Mouse (Mus musculus): ENCODE data around the gene Ctsw.

Gene Ctsw

DNA sequence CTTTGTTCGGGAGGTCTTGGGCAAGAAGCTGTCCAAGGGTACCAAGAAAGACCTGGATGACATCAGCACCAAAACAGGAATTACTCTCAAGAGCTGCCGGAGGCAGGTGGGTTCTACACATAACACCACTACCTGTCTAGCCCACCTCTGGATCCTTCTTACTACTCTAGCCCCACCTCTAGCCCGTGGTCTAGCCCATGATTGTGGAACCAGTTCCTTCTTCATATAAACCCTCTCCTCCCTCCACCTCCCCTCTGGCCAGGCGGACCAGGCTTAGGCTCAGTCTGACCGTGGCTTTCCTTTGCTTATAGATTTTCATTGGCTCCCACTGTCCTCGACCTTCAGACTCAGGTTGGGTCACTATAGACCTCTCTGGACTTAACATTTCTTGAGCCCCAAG, 6.9 kb downstream of the Ctsw start:
- DNase-seq = no peak

DNA sequence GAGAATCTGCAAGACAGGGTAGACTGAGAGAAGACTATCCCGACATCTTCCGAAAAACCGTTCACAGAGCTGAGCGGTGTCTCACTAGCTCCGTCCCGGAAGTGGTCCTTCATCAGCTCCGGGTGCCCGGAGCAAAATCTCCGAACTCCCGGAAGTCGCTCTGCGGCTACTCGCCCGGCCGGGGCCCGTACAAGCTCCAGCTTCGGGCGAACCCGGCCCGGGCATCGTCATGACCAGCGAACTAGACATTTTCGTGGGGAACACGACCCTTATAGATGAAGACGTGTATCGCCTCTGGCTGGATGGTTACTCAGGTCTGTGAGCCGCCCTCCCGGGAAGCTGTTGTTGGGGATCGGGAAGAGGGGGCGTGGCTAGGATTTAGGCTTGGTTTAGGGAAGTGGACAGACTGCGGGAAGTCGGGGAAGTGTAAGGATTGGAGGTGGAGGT, 7.8 kb downstream of the Ctsw start, which contains the start of gene Fibp:
Gene Fibp, plus strand, starts transcription at position 151 of the 447 bp plus-strand sequence.
- DNase-seq = peak; percentile 86

DNA sequence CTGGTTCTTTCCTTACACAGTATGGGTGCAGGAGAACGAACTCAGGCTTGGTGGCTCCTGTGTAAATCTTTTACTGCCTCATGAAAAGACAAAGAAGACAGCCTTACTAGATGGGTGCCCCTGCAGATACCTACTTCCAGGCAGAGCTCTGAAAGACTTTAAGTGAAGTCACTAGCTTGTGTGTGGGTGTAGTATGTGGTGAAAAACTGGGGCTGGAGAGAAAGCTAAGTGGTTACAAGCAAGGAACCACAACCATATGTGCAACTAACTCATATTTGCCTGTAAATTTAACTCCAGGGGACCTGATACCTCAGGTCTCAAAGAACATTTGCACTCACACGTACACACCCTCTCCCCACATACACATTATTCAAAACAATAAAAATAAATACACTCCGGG, 8.4 kb downstream of the Ctsw start:
- no peak for DNase-seq

DNA sequence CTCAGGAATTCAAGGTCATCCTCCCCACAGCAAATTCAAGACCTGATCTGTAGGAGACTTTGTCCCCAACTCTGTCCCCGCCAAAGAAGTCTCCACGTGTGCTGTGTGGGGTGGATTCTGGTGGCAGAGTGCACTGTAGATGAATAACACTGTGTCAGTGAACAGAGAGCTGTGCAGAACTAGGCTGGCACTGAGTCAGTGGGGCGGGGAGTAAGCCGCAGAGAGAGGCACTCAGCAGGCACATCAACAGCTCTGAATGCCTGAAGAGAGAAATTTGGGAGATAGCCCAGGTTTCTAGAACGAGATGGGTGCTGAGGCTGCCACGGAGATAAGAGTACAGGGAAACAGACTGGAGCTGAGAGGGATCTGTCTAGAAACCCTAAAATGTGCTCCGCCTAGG, 9.3 kb downstream of the Ctsw start:
- peak; percentile 60 for DNase-seq

DNA sequence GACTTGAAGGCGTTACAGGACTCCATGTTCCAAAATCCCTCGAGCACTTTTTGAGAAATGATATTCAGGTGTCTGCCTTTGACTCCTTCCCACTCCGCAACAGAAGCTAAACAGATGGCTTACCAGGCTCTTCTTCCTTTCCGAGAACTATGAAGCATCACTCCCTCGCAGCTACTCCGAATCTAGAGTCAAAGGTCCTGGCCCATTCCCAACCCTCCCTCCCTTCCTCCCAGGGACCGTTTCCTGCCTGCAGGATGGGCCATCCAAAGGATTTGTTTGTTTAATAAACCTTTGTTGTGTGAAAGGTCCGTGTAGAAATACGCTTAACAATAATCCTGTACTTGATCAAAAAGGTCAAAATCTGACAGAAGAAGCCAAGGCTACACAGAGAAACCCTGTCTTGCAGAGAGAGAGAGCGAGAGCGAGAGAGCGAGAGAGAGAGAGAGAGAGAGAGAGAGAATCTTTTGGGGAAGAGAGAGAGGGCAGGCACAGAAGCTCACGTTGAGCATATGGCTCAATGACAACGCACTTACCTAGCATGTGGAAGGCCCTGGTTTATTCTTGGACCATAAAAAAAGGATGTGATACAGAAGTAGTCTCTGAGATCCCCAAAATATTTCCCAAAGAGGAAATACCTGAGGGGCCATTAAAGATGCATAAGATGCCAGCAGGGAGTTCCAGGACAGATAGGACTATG, 10.4 kb downstream of the Ctsw start, which contains the start of gene Ccdc85b:
Gene Ccdc85b, minus strand, starts transcription at position 149 of the 697 bp plus-strand sequence.
- peak; percentile 57 for DNase-seq

DNA sequence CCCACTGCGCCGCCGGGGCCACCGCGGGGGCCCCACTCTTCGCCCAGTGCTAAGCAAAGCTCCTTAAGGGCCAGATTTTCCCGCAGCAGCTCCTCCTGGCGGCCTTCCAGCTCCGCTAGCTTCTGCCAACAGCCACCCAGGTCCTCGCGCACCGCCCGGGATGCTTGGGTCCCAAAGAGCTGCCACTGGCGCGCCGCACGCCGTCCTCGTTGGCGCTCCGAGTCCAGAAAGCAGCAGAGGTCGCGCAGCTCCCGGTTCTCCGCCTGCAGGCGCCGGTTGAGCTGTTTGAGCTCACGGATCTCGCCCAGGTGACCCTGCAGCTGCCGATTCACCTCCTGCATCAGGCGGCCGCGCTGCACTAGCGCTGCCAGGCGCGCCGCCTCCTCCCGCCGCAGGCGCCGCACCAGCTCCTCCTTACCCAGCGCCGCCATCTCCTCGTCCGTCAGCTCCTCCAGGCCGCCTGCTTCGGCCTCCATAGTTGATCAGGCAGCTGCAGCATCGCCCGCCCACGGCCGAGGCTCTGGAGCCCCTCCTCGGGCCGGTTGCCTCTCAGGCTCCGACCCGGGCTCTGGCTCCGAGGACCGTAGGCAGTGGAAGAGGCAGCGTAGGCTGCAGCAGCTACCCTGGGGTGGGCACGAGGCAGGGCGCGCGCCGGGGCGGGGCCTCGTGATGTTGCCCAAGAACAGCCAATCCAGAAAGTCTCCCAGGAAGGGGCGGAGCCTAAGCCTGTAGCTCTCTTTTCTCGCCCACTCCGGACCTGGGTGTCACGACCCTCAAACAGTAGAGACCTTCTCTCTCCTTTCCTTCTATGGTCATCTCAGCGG, 11.2 kb downstream of the Ctsw start:
- peak; percentile 98 for DNase-seq

DNA sequence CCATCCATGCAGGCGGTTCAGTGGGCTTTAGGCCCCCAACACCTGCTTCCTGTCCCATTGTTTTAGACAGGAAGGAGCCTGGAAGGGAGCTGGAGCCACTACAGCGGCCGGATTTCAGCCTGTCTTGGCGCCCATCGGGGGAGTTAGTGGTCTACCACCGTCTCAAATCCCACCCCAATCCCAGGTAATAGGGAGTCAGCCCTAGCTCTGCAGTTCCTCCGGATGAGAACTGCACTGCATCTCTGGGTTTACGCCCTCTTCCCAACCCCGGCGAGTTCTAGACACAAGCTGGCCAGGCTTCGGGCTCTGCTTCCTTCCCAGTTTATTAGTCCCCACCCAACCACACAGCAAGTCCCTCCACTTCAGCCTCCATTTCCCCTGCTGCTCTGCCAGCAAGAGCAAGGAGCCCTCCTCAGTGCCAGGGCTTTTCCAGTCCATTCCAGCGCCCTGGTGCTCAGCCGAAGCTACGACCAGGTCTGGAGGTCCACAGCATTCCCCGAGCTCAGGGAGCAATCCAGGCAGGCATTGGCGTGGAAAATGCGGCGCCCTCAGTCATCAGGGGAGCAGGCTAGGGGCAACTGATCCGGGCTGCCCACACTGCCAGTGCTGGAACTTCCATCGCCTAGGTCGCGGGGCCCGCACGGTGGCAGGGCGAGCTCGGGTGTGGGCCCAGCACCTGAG, 11.9 kb downstream of the Ctsw start:
- DNase-seq = no peak

DNA sequence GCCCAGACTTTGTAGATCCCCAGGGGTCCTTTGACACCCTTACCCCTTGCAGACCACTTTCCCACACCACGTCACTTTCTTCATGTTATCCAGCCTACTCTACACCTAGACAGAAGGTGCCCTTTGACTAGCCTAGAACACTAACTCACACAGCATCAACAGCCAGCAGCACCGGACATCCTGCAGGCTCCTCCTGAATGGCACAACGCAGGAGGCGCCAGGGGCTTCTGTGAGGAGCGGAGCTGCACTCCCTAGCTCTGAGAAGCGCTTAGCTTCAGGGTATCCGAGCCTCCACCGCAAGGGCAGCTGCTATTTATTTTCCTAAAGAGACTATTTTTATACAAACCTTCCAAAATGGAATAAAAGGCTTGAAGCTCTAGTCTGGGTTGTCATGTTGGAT, 12.7 kb downstream of the Ctsw start:
- DNase-seq = no peak

DNA sequence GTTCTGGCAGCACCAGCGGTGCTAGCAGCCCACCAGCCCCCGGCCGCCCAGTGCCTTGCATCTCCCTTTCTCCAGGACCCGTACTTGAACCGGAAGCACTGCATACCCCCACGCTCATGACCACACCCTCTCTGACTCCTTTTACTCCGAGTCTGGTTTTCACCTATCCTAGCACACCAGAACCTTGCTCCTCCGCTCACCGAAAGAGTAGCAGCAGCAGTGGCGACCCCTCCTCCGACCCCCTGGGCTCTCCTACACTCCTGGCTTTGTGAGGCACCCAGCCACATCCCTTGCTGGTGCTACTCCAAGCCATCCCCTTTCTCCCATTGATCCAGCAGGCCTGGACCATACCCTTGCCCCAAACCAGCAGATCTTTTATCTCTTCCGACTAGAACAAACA, 13.3 kb downstream of the Ctsw start:
- DNase-seq = peak; percentile 48

DNA sequence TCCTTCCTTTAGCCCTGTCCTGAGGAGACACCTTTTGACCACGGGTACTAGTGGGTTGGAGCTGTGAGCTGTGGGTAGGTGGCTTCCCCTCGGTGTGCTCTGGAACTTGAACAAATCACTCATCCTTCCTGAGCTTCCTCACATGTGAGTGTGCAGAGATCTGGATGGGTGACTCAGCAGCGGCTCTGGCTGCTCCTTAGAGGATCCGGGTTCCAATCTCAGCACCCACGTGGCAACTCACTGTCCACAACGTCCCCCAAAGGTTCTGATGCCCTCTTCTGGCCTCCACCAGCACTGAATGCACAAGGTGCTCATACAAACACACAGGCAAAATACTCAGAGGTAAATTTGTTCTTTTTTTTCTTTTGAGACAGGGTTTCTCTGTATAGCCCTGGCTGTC, 16.5 kb downstream of the Ctsw start:
- DNase-seq = no peak

DNA sequence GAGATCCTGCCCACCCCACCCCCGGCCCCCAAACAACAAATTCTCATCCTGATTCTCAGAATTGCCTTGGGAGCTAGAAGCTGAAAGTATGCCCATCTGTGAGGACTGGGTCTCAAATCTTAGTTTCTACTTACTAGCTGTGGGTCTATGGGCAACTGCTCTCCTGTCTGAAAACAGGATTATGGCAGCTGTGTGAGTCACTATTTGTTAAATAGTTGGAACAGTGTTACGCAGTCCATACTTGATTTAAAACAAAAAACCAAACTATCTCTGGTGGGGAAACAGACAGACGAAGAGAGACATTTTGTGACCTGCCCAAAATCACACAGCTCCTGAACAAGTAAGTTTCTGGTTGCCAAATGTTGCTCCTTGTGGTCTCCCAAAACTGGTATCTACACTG, 18.6 kb downstream of the Ctsw start:
- DNase-seq = no peak

DNA sequence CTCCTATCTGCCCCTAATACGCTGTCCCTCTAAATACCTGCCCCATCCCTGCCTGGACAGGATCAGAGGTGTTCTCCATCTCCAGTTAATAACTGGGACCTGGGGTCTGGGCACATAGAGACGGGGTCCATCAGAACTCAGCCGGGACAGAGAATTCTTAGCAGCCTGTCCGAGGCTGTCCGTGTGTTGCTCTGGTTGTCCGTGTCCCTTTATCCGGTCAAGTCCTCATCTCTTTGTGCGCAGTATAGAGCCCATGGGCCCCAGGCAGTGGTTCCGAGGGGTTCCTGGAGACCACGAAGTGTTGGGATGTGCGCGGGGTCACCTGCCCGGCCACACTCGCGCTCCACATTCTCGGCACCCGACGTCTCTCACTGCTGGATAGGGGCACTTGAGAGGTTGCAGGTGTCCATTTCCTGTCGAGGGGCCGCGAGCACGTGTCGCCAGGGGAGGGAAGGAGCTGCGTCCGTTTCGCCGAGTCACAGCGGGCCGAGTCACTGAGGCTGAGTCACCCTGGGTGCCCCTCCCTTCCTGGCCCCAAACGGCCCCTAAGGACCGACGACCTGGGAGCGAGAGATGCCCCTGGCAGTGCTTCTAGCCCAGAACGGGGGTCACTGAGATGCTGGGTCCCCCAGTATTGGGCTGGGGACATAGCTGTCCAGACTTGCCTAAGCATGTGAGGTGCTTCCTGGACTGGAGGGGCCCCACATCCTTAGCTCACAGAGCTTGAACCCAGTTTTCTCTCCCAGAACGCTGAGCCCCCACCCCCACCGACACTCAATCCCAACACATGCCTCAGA, 19.8 kb downstream of the Ctsw start:
- DNase-seq = no peak

DNA sequence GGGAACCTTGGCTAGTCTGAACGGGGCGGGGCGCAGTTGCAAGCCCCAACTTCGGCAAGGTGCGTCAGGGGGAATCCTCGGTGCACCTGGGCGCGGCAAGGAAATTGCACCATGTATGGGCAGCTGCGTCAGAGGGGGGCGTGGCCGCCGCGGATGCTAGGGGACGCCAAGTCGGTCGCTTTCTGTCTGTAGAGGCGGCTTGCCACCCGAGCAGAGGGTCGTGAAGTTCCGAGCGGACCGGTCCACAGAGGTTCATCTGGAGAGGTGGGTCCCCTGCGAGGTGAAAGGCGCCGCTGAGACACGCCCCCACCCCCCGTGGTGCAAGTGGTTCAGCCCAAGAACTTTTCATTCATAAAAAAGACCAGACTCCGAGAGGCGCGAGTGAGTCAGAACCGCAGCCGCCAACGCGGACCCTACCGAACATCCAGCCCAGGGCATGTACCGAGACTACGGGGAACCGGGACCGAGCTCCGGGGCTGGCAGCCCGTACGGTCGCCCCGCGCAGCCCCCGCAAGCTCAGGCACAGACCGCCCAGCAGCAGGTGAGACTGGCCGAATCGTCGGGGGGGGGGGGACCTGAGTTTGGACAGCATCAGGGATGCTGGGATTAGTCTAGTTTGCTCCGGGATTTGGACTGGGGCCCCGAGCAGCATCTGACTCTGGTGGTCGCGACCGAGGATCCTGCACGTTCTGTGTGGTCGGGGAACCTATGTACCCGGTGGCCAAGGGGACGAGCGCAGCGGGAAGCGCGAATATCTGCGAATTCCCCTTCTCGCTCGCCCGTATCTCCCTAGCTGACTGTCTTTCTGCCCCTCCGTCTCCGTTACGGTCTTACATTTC, 20.6 kb downstream of the Ctsw start, which contains the start of gene Fosl1:
Gene Fosl1, plus strand, starts transcription at position 33 of the 839 bp plus-strand sequence.
- no peak for DNase-seq

DNA sequence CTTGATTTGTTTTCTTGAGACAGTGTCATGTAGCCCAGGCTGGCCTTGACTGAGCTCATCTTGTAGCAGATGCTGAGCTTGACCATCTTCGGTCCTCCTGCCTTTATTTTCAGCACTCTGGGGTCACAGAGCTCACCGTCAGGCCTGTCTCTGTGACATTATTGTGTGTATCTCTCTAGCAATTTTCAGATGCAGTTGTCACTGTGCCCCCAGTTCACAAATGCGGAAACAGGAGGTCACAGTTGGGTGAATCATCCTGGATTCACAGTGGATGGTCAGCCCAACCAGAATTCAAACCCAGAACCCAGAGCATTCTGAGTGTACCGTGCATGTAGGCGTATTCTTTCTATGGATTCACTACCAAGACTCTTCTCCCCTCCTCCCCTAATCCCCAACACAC, 22.6 kb downstream of the Ctsw start:
- DNase-seq = no peak

DNA sequence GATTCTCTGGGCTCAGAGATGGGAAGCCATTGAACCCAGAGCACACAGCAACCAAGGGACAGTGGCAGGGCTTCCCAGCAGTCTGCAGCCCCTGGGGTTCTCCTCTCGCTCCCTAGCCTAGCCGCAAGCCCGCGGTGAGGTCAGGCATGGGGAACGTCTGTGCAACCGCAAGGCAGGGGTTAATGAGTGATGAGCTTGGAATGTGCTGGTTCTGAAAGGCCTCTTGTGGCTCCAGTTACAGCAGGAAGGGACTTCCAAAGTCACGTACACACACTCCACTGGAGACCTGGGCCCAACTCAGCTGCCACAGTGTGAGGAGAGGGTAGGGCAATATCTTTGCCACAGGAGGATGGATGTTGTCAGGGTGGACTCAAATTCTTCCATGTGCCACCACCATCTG, 23.4 kb downstream of the Ctsw start:
- no peak for DNase-seq

DNA sequence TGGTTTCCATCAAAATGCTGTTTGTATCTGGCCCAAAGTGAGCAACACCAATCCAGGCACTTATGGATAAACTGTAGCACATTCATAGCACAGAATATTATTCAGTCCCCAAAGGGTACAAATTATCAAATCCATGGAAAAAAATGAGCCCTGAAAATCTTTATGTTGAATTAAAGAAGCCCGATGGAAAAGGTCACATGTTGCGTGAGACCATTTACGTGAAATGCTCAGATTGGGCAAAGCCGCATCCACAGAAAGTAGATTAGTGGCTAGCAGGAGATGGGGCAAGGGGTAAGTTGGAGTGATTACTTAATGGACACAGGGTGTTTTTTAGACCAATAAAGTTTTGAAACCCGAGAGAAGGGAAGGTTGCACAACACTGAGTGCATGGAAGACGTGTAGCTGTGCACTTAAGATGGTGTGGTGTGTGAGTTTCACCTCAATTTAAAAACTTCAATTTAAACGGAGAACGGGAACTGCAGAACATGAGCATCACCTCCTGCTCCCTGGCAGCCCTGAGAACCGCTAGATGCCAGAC, 23.9 kb downstream of the Ctsw start:
- no peak for DNase-seq

DNA sequence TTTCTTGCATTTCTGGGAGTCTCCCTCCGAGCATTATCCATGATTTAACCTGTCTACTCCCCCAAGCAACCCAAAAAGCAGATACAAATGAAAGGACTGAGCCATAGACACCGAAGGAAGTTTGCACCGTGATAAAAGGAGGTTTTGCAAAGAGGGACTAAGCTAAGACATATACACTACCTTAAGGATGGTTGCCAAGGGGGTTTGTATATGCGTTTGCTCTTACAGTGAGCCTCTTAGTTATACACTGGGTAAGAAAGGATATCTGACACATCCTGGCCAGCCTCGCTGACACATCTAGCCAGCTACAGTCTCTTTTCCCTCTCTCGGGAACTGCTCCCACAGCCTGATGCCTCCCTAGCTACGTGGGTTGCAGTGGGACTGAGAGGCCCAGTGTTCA, 34.4 kb downstream of the Ctsw start:
- DNase-seq = no peak

DNA sequence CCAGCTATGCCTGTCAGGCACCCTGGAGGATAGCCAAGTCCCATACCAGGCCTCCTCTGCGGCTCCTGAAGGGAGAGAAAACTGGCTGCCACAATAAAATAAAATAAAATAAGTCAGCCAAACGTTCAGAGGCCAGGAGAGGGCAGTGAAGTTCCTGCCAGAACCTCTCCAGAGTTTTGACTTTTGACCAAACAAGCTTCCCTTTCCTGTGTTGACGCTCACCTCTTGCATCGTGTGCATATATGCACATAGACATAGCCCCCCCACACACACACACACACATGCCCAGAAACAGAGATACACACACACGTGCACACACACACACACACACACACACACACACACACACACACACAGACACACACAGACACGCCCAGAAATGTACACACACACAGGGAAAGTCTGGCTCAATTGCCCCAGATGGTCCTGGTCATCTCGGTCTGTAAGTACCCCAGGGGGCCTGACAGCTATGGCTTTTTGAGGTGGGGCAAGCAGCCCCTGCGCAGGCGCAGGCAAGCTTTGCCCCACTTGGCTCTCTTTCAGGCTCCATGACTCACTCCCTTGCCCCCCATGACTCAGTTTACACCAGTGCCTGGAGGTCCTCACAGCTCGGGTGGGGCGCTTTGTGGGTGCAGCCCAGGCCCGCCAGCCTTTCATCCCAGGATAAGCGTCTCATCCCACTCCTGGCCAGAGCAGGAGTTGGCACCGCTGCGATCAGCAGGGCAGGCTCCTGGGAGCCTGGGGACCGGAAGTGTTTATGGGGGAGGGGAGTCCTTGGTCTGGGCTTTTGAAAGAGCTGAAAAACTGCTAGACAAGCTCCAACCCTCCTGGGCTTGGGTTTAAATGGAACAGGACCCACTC, 35.1 kb downstream of the Ctsw start:
- DNase-seq = peak; percentile 62

DNA sequence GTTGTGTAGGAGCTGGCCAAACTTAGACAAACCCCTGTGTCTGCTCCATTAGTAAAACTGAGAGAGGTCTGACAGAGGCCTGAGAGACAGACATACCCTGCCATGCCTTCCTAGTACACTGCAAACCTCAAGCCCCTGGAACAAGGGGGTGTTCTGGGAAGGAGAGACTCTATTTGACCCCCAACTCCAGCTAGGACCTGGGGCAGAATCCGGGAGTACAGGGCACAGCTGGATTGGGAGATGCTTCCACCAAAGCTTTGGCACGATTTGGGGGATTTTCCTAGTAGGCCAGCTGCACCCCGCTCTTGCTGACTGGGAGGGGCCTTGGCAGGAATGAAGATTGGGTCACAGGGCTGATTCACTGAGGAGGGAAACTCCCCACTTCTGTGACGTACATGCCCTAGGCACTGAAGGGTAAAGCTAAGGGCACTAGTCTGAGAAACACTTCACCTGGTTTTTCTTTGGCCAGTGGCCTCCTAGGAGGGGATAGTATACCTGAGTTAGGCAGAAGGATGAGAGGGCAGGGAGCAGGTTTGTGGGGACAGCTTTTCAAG, 36.3 kb downstream of the Ctsw start:
- no peak for DNase-seq

DNA sequence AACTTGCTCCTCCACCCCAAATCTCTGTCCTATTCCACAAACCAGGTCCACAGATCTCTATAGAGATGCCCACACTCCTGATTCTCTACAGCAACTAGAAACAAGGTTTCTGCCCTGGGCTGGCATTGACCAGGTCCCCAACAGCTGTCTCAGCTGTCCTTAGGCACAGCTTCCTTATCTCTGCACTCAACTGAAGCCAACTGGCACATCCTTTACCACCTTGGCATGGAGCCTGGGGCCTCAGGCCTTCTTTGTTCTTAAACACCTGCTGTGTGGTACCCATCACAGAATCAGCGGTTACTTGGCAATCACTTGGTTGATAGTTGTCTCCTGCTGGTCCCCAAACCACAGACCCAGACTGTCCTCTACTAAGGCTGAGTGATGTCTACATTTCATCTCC, 37.9 kb downstream of the Ctsw start:
- DNase-seq = no peak

All from cerebellum, adult 9-10 months (tissue).